Mouse (Mus musculus) embryo, embryonic 10 days (tissue): ENCODE results near the gene Adipor1.

Source experiments
- DNase-seq: peaks from one replicate; pipeline ENCODE4 v3.0.0-alpha.2; 2015; ENCODE audit warnings: low spot score

The Adipor1 gene

GRCm38 (mm10) chr1:134415168-134415831 lies at the start of gene Adipor1:
TSS of gene Adipor1 (plus strand) at chr1:134415378.
- DNase-seq: peak; percentile 97

GRCm38 (mm10) chr1:134365491-134365890 lies 49.7 kb upstream of the Adipor1 start:
- no peak for DNase-seq

DNA sequence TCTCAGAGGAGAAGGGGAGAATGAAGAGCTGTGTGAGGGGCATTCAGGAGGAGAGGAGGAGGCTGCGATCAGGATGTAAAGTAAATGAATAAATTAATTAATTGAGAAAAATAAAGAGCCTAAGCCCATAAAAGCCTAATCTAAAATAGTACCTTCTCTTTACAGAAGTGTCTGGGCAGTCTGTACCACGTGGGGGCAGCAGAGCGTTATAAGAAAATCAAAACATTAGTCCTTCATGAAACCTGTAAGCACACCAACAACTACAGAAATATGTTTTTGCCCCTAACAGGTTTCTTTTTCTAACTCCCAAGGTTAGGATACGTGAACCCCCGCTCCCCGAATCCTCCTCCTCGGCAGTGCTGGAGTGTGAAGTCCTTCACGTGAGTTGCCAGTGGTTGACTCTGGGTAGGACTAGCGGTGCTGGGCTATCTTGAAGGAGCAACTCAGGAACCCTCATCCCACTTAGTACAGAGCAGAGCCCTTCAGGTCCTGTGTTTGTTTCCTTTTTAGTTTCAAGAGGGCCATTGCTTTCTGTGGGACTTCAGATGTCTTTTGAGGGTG lies 46.3 kb upstream of the Adipor1 start:
- peak; percentile 66 for DNase-seq

- DNase-seq: no peak
These were observed 41.1 kb upstream of the Adipor1 start for GRCm38 (mm10) chr1:134374124-134374523.

DNA sequence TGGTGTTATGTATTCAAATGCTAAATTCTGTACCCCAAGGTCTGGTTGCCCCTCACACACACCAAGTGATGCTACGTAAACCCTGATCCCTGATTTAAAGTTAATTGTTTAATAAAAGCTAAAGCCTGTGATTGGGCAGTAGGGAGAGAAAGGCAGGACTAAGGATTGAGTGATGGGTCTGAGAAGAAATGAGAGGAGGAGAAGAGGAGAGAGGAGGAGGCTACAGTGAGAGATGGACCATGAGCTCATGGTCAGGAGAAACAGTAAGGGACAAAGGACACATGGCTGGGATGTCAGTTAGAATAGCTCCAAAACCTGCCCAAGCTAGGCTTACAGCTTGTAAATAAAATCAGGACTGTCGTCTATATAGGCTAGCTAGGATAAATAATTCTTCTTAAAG lies 34.1 kb upstream of the Adipor1 start:
- DNase-seq: no peak

DNA sequence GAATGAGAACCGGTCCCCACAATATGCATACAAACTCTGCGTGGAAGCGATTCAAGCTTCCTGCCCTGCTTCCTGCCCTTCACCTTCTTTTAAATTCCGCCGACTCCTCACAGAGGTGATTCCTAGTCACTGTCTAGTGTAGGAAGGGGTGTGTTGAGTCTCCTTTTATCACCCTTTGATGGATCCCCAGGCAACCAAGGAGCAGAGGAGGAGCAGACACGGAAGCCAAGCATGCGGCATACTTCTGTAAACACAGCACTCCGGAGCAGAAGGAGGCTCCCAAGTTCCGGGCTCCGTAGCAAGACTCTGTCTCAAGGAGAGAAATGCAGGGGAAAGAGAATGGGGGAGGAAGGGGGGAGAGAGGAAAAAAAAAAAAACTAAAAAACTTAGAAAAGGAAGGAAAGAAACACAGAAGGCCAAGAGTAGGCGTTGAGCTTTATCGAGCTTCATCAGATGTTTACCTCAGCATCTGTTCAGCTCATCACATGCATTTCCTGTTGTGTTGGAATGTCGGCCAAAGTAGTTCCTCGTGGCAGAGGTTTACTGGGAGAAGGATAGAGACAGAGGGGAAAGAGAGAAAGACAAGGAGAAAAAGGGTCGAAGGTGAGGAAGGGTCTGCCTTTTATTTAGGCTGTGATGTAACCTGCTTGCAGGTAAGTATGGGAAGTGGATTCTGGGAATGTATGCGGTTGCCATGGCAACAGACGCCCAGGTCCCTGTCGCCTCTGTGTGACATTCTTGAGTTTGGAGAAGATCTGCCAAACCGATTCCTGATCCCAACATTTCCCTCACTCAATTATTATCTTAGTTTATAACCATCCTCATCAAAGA lies 33.2 kb upstream of the Adipor1 start:
- peak; percentile 50 for DNase-seq

- no peak for DNase-seq
These were observed 30.6 kb upstream of the Adipor1 start for GRCm38 (mm10) chr1:134384581-134384980.

- no peak for DNase-seq
These were observed 30.0 kb upstream of the Adipor1 start for GRCm38 (mm10) chr1:134385176-134385575.

DNA sequence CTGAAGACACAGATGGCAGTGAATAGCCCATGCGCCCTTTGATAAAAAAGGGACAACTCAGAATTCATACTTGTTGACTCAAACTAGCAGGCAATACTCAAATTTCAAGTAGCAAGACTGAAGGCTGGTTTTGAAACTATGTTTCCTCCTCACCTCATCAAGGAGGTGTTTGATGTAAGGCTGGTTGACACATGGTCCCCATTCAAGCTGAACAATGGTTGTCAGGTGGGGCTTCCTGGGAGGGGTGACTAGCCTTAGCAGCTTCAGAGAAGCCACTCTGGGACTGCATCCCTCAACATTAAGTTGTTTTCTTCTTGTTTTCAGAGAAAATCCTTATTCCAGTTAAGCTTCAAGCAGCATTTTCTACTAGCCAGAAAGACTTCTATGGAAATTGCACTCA lies 29.5 kb upstream of the Adipor1 start, which contains the start of gene 4933406M09Rik:
4933406M09Rik (plus strand) TSS at position 275 of the 400 bp plus-strand sequence.
- DNase-seq: no peak

DNA sequence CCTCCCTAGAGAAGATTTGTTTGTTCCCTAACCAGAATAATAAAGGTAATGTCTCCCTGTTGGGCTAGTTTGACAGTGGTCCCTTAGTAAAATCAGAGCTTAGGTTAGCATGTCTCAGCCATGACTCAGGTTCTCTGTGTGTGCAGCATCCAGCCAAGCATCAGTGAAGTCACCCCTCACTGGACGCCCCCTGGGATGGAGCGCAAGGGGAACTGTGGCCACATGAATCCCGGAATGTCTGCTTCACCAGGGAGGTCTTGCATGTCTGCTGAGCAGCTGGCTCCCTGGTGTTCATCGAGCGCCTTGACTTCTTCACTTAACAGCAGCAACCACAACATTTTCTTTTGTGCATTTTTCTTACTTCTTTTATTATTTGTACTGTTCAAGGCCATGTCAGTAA lies 21.4 kb upstream of the Adipor1 start:
- no peak for DNase-seq

- no peak for DNase-seq
These were observed 17.0 kb upstream of the Adipor1 start for GRCm38 (mm10) chr1:134398210-134398609.

DNA sequence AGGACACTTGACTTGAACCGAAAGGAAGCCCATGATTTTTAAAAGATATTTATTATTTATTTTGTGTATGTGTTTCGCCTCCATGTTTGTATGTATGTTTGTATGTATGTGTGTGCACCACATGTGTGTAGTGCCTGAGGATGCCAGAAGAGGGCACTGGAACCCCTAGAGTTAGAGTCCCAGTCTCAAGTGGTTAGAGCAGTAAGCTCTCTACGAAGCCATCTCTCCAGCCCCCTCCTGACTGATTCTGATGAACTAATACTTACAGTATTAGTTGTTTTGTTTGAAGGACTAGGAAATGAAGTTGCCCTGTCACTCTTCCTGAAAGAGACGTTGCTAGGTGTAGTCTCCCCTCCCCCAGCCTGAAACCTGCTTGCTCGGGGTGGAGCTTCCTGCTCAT lies 15.4 kb upstream of the Adipor1 start:
- no peak for DNase-seq

GRCm38 (mm10) chr1:134405509-134406413 lies 9.4 kb upstream of the Adipor1 start, which contains the start of gene Cyb5r1:
TSS of gene Cyb5r1 (plus strand) at chr1:134405559.
- peak; percentile 92 for DNase-seq

DNA sequence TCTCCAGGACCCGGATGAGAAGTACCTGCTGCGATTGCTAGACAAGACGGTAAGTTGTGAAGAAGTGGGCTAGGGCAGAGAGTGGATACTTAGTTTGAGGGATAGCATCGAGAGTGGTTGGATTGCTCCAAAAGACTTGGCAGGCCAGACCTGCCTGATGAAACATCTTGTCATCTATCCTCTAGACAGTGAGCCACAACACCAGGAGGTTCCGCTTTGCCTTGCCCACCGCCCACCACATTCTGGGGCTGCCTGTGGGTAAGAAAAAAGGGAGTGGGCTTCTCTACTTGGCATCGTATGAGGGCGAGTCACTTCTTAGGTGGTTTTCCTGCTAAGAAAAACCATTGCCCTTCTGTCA lies 8.8 kb upstream of the Adipor1 start:
- DNase-seq: no peak

- DNase-seq: peak; percentile 20
These were observed 7.1 kb upstream of the Adipor1 start for GRCm38 (mm10) chr1:134408080-134408479.

DNA sequence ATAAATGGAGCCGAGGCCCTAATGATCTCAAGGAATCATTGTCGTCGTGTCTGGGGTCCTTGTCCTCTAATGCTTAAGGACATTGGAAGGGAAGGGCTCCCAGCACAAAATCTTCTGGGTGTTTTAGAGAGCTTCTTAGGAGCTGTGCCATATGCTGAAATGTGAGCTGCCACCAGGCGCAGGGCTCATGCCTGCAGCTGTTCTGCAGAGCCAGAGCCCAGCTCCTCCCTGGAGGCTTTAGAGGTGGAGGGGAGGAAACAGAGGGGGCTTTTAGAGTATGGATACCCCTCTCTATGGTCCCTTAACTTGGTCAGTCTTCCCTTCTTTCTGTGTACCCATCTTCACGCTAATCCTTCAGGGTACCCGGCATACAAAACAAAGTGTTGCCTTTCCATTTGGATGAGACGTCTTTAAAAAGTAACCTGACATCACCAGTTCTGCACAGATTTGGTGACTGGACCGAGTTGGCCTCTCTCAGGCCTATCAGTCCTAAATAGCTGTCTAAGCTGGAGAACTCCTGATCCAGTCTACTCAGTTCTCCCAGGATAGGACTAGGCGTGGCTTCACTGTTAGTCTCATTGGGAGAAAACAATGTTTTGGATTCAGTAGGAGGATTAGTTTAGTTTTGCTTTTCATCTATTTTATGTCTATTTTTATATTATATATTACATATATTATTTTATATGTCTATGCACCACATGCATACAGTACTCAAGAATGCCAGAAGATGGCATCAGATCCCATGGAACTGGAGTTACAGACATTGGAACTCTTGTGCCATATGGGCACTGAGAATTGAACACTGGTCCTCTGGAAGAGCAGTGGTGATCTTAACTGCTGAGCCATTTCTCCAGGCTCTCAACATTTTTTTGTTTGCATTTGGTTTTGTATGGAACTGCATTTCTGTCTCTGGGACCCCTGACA lies 3.2 kb upstream of the Adipor1 start:
- no peak for DNase-seq

GRCm38 (mm10) chr1:134414038-134414437 lies 1.1 kb upstream of the Adipor1 start:
- DNase-seq: no peak

DNA sequence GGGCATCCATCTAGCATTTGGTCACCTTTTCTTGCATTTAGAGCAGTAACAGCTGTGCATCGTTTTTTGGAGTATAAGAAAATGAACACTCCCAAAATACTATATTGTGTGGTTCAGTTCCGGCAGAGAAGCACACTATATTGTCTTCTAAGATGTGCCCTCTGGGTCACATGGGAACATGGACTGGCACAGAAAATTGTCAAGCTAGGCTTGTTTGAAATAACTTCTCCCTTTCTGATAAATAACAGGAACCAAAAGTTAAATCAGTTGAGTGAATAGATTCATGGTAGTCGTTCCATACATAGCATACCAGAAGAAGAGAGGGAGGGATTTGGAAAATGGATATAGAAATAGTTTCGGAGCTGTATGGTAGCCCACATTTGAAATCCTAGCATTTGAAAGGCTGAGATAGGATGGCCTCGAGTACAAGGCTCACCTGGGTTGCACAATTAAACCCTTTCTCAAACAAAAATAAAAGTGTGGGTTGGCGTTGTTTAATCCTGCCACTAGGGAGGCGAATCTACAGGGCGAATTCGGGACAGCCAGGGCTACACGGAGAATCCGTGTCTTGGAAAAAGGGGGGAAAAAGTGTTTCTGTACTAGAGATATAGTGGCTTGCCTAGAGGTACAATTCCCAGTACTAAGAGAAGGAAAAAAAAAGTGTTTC lies 544 bp upstream of the Adipor1 start:
- DNase-seq: no peak

DNA sequence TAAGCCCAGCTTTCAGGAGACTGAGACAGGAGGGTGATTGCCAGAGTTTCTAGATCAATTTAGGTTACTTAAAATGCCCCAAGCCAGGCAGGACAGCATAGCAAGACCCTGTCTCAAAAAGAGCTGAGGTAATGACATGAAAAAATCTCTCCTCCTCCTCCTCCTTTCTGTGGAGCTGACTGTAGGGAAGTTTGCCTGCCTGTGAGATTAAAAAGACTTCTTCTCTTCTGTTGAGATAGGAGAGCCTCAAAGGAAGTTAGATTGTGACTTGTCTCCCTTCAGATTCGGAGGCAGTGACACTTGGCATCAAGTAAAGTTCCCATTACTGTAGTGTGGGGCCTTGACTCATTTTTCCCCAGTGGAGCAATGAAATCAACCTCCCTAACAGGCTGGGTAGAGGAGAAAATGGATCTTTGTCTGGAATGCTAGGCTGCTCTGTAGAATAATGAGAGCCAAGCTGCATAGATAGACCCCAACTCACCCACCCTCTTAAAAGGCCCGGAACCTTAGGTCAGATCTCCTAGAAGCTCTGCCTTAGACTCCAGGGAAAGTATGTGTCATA lies 3.3 kb downstream of the Adipor1 start:
- no peak for DNase-seq

GRCm38 (mm10) chr1:134419176-134419575 lies 4.0 kb downstream of the Adipor1 start:
- DNase-seq: no peak
